Mouse (Mus musculus) forebrain, embryonic 16.5 days (tissue): ENCODE measurements at regions not wholly inside any gene's neighbourhood (a gene's known extent, or its start where the extent isn't known, plus 50 kb on each side); places are given as distances from the start of the nearest gene placed in this dataset.

ENCODE experiments used
- ATAC-seq: fragments of 200-750 bp; cut with Nextera tagmentation; 2 replicates; pipeline ENCODE4 v1.8.0; 2017; ENCODE audit warnings: mild to moderate bottlenecking, moderate library complexity
- H3K27ac ChIP-seq: fragments of 300-500 bp; sonication (generic); 2 replicates; pipeline ENCODE4 v1.5.1; 2014; ENCODE audit warnings: low read length, control low read depth
- H3K27me3 ChIP-seq: fragments of 300-500 bp; sonication (generic); replicated peaks from 2 replicates; pipeline ENCODE4 v1.6.1; 2014; ENCODE audit warnings: low read length; ENCODE audit not compliant: control insufficient read depth, insufficient read depth
- H3K36me3 ChIP-seq: fragments of 300-500 bp; sonication (generic); 2 replicates; pipeline ENCODE4 v1.6.1; 2014; ENCODE audit not compliant: control insufficient read depth, insufficient read depth
- H3K4me1 ChIP-seq: fragments of 300-500 bp; sonication (generic); replicated peaks from 2 replicates; pipeline ENCODE4 v1.6.1; 2014; ENCODE audit warnings: low read length; ENCODE audit not compliant: control insufficient read depth, insufficient read depth
- H3K4me2 ChIP-seq: fragments of 300-500 bp; sonication (generic); 2 replicates; pipeline ENCODE4 v1.6.1; 2014; ENCODE audit warnings: mild to moderate bottlenecking, low read length, control low read depth
- H3K4me3 ChIP-seq: fragments of 300-500 bp; sonication (generic); replicated peaks from 2 replicates; pipeline ENCODE4 v1.5.1; 2014; ENCODE audit warnings: mild to moderate bottlenecking, low read length, control low read depth
- H3K9ac ChIP-seq: fragments of 300-500 bp; sonication (generic); replicated peaks from 2 replicates; pipeline ENCODE4 v1.6.1; 2014; ENCODE audit warnings: low read depth, low read length, control low read depth
- H3K9me3 ChIP-seq: fragments of 300-500 bp; sonication (generic); 2 replicates; pipeline ENCODE4 v1.6.1; 2016; ENCODE audit warnings: low read length; ENCODE audit not compliant: control insufficient read depth
- WGBS: fragments of 180-500 bp; shearing (Covaris S2); extraction: QIAGEN DNeasy Blood & Tissue Kit; methylation state at CpG from one replicate; pipeline ENCODE4 v1.1.7; 2014; 5-methylcytosine and 5-hydroxymethylcytosine counted together

DNA sequence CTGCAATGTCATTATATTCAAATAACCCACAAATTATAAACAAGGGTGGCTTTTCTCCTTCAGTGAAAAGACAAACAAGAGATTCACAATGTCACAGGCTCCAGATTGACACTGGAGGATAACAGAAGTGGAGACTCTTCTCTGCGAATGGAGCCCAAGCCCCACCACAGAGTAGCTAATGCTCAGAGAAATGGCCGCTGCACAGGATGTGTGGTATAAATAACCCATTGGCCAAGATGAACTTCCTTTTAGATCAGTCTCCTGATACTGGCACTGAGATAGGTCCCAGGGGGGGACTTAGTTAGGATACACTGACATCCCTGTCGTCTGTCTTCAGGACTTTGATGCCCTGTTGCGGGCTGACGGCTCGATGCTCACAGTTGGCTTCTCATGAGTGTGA is 225.3 kb upstream of the Runx1 start:
- H3K4me1 ChIP-seq: no peaks in the 10 kb centered on the region
- H3K4me3 ChIP-seq: no peak overlapping the region
- ATAC-seq: no peak
- no peaks in the 10 kb centered on the region for H3K9me3 ChIP-seq
- no peak overlapping the region for H3K27ac ChIP-seq
- H3K27me3 ChIP-seq: no peaks in the 10 kb centered on the region
- H3K36me3 ChIP-seq: no peaks in the 10 kb centered on the region
- no peak overlapping the region for H3K4me2 ChIP-seq
- 90% methylated on average over 6 of the region's 6 CpGs for WGBS
- H3K9ac ChIP-seq: no peak overlapping the region

- Histone ChIP-seq H3K9me3 (no peaks in the 10 kb centered on the region), H3K4me1 (no peaks in the 10 kb centered on the region), H3K27me3 (no peaks in the 10 kb centered on the region), H3K4me2 (no peak overlapping the region), H3K36me3 (no peaks in the 10 kb centered on the region), H3K27ac (no peak overlapping the region), H3K9ac (no peak overlapping the region), H3K4me3 (no peak overlapping the region)
- 79% methylated on average over 9 of the region's 9 CpGs for WGBS
- no peak for ATAC-seq
These were observed 222.5 kb upstream of the Runx1 start for GRCm38 (mm10) chr16:93048418-93048932.

- no peak overlapping the region for H3K4me3 ChIP-seq
- ATAC-seq: no peak
- H3K27me3 ChIP-seq: no peaks in the 10 kb centered on the region
- H3K4me1 ChIP-seq: peaks cover 7% of the 10 kb centered on the region
- no peak overlapping the region for H3K27ac ChIP-seq
- WGBS: 86% methylated on average over 1 of the region's 1 CpGs
- no peak overlapping the region for H3K9ac ChIP-seq
- no peak overlapping the region for H3K4me2 ChIP-seq
- H3K36me3 ChIP-seq: no peaks in the 10 kb centered on the region
- no peaks in the 10 kb centered on the region for H3K9me3 ChIP-seq
These were observed 221.6 kb upstream of the Runx1 start for GRCm38 (mm10) chr16:93047594-93047993.

DNA sequence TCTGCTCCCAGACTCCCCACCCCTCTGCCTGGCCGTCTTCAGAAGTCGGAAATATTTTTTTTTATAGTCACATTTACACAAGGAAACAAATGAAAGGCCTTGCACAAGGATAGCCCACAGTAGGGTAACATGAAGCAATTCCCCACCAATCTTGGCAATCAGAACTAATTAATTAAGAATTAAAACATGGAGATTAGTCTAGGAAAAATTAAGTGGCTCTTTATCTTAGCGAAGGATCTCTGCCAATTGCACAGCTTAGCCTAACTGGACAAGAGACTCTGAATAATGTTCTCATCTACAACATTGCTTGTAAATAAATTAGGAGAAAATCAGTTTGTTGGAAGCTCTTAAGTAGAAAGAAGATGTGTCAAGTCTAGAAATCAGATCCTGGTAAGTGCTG is 220.3 kb upstream of the Runx1 start:
- WGBS: 46% methylated on average over 3 of the region's 3 CpGs

DNA sequence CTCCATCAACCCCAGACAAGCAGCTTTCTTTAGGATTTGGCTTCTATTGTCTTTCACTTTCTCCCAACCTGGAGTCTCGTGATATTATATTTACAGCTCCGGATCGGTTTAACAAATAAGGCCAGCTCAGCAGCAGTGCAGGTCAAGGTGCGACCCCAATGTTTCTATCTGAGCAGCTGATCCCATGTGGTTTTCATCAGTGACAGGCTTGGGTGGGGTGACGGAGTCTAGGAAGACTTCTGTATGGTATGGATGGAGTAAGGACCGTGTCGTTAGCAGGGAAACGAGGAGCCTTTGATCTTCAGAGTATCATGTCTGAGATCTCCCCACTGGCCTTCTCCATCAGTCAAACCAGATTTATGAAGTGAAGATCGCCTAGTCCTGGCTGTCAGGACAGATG is 217.4 kb upstream of the Runx1 start:
- no peak overlapping the region for H3K9ac ChIP-seq
- H3K27ac ChIP-seq: no peak overlapping the region
- no peaks in the 10 kb centered on the region for H3K9me3 ChIP-seq
- no peak overlapping the region for H3K4me3 ChIP-seq
- no peaks in the 10 kb centered on the region for H3K27me3 ChIP-seq
- peaks cover 7% of the 10 kb centered on the region for H3K4me1 ChIP-seq
- WGBS: 43% methylated on average over 9 of the region's 9 CpGs
- no peak overlapping the region for H3K4me2 ChIP-seq
- no peak for ATAC-seq
- no peaks in the 10 kb centered on the region for H3K36me3 ChIP-seq

More for the DNA sequence above, 220.3 kb upstream of the Runx1 start:
- H3K4me1 ChIP-seq: peaks cover 7% of the 10 kb centered on the region
- H3K27ac ChIP-seq: no peak overlapping the region
- H3K9me3 ChIP-seq: no peaks in the 10 kb centered on the region
- no peak for ATAC-seq
- H3K27me3 ChIP-seq: no peaks in the 10 kb centered on the region
- H3K9ac ChIP-seq: no peak overlapping the region
- no peak overlapping the region for H3K4me3 ChIP-seq
- no peaks in the 10 kb centered on the region for H3K36me3 ChIP-seq
- no peak overlapping the region for H3K4me2 ChIP-seq

DNA sequence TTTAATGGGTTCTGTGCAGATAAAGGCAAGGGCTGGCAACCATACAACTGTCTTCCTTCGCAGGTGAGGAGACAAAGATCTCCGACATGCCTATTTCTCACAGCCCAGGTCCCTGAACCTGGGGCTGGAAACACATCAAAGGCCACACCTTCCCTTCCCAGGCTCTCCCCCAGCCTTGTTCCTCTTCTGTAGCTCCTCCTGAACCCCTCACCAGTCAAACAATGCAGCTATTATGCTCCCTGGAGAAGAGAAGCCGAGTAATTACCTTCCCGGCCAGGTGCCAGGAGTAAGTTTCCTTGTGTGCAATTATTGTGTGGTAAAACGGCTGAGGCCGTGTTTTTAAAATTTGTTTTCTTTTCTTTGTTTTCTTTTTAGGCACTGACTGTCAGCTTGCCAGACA is 217.0 kb upstream of the Runx1 start:
- Histone ChIP-seq H3K27ac (no peak overlapping the region), H3K9ac (no peak overlapping the region), H3K9me3 (no peaks in the 10 kb centered on the region), H3K4me2 (no peak overlapping the region), H3K36me3 (no peaks in the 10 kb centered on the region), H3K4me1 (peaks cover 7% of the 10 kb centered on the region), H3K4me3 (no peak overlapping the region), H3K27me3 (no peaks in the 10 kb centered on the region)
- no peak for ATAC-seq
- WGBS: 20% methylated on average over 6 of the region's 6 CpGs

GRCm38 (mm10) chr16:93042491-93042890 is 216.5 kb upstream of the Runx1 start:
- 63% methylated on average over 10 of the region's 10 CpGs for WGBS
- Histone ChIP-seq H3K27ac (no peak overlapping the region), H3K4me3 (no peak overlapping the region), H3K27me3 (no peaks in the 10 kb centered on the region), H3K36me3 (no peaks in the 10 kb centered on the region), H3K4me1 (peaks cover 7% of the 10 kb centered on the region), H3K4me2 (no peak overlapping the region), H3K9me3 (no peaks in the 10 kb centered on the region), H3K9ac (no peak overlapping the region)
- ATAC-seq: no peak

DNA sequence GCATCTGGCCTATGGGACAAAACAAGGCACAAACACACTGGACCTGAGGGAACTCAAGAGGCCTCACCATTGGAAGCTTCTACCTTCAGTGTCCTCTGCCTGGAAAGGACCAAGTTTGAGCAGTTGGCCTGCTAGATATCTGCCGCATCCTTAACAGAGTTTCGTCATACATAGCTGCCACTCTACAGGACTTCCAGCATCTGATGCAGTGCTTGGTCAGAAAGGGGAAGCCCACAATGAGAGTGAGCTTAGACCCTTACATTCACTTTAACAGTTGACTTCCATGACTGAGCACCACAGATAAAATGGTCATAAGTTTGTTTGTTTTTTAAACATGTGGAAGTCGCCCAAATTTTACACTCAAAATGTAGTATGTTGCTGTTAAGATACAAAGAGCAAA is 215.9 kb upstream of the Runx1 start:
- H3K9ac ChIP-seq: no peak overlapping the region
- H3K4me2 ChIP-seq: no peak overlapping the region
- no peak overlapping the region for H3K27ac ChIP-seq
- H3K4me3 ChIP-seq: no peak overlapping the region
- no peaks in the 10 kb centered on the region for H3K9me3 ChIP-seq
- H3K36me3 ChIP-seq: no peaks in the 10 kb centered on the region
- no peak for ATAC-seq
- no peaks in the 10 kb centered on the region for H3K27me3 ChIP-seq
- peaks cover 7% of the 10 kb centered on the region for H3K4me1 ChIP-seq
- 96% methylated on average over 3 of the region's 3 CpGs for WGBS

DNA sequence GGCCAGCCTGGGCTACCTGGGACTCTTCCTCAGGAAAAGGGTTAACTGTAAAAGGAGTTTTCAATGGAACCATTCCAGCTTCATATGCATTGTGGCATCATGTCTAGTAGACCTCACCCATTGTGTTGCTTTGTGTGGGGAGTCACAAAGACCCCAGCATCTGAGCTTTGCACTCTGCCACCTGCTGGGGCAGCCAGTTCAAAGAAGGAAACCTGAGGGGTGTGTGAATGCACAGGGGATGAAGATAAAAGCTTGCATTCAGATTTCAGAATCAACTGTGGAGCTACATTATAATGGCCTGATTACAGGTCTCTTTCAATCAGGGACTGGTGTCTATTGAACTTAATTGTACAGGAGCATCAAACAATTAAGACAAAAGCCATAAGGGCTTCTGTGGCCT is 215.4 kb upstream of the Runx1 start:
- Histone ChIP-seq H3K36me3 (no peaks in the 10 kb centered on the region), H3K27me3 (no peaks in the 10 kb centered on the region), H3K4me2 (no peak overlapping the region), H3K4me3 (no peak overlapping the region), H3K4me1 (peaks cover 7% of the 10 kb centered on the region), H3K9me3 (no peaks in the 10 kb centered on the region), H3K9ac (no peak overlapping the region), H3K27ac (no peak overlapping the region)
- ATAC-seq: no peak

- Histone ChIP-seq H3K36me3 (no peaks in the 10 kb centered on the region), H3K27me3 (no peaks in the 10 kb centered on the region), H3K9me3 (no peaks in the 10 kb centered on the region), H3K4me3 (no peak overlapping the region), H3K9ac (no peak overlapping the region), H3K4me2 (no peak overlapping the region), H3K4me1 (no peaks in the 10 kb centered on the region), H3K27ac (no peak overlapping the region)
- 91% methylated on average over 9 of the region's 9 CpGs for WGBS
- ATAC-seq: no peak
These were observed 209.7 kb upstream of the Runx1 start for GRCm38 (mm10) chr16:93035626-93036025.
